Mouse (Mus musculus) E14TG2a.4 (cell line): ENCODE measurements around the gene Rplp0.
"Not testable (repeated sequence)": the region's sequence is repeated elsewhere in the genome, so short reads cannot be mapped to it uniquely, and the experiment has no call there.

Source experiments
- H3K27me3 ChIP-seq: 2 replicates; pipeline ENCODE4 v1.6.1; 2014; ENCODE audit warnings: low read length, control low read depth; ENCODE audit not compliant: insufficient read depth
- H3K36me3 ChIP-seq: 2 replicates; pipeline ENCODE4 v1.6.1; 2014; ENCODE audit warnings: low read length, control low read depth; ENCODE audit not compliant: insufficient read depth
- H3K4me1 ChIP-seq: replicated peaks from 2 replicates; pipeline ENCODE4 v1.6.1; 2014; ENCODE audit warnings: low read depth, low read length, control low read depth
- H3K4me3 ChIP-seq: replicated peaks from 2 replicates; pipeline ENCODE4 v1.5.1; 2014; ENCODE audit warnings: mild to moderate bottlenecking, low read length
- H3K9me3 ChIP-seq: 2 replicates; pipeline ENCODE4 v1.6.1; 2014; ENCODE audit warnings: low read length, control low read depth
- CTCF ChIP-seq: conservative IDR thresholded peaks from 2 replicates; pipeline ENCODE4 v1.5.1; 2014; ENCODE audit warnings: low read length
- NANOG ChIP-seq: IDR thresholded peaks from 2 replicates; pipeline ENCODE4 v1.6.1; 2014; ENCODE audit warnings: borderline replicate concordance, low read length, mixed read lengths
- POU5F1 ChIP-seq: IDR thresholded peaks from 2 replicates; pipeline ENCODE4 v1.6.1; 2014; ENCODE audit warnings: low read length, borderline replicate concordance

Gene Rplp0

GRCm38 (mm10) chr5:115516081-115516907 is 43.0 kb upstream of the Rplp0 start:
- peak overlapping the region; percentile 69 for H3K4me3 ChIP-seq
- H3K9me3 ChIP-seq = no peaks in the 10 kb centered on the region
- H3K36me3 ChIP-seq = no peaks in the 10 kb centered on the region; the same call in 1 of the 2 replicates
- peaks cover 64% of the 10 kb centered on the region for H3K4me1 ChIP-seq
- TF ChIP-seq POU5F1 (no peak), CTCF (no peak), NANOG (no peak)
- H3K27me3 ChIP-seq = no peaks in the 10 kb centered on the region

- TF ChIP-seq POU5F1 (no peak), NANOG (no peak), CTCF (no peak)
- H3K27me3 ChIP-seq = no peaks in the 10 kb centered on the region
- H3K4me1 ChIP-seq = peaks cover 65% of the 10 kb centered on the region
These were observed 42.4 kb upstream of the Rplp0 start for GRCm38 (mm10) chr5:115516908-115517307.

GRCm38 (mm10) chr5:115517501-115517900 is 41.8 kb upstream of the Rplp0 start:
- TF ChIP-seq CTCF = no peak
- no peak for TF ChIP-seq NANOG
- TF ChIP-seq POU5F1 = no peak
- H3K4me3 ChIP-seq = no peak overlapping the region
- no peaks in the 10 kb centered on the region for H3K27me3 ChIP-seq
- peaks cover 65% of the 10 kb centered on the region for H3K4me1 ChIP-seq
- H3K9me3 ChIP-seq = no peaks in the 10 kb centered on the region
- no peaks in the 10 kb centered on the region; the same call in 1 of the 2 replicates for H3K36me3 ChIP-seq

More at GRCm38 (mm10) chr5:115516908-115517307, 42.4 kb upstream of the Rplp0 start:
- Histone ChIP-seq H3K9me3 (no peaks in the 10 kb centered on the region), H3K4me3 (peak overlapping the region; percentile 69), H3K36me3 (no peaks in the 10 kb centered on the region; the same call in 1 of the 2 replicates)

- H3K4me3 ChIP-seq, H3K27me3 ChIP-seq, H3K9me3 ChIP-seq, H3K36me3 ChIP-seq: not testable (repeated sequence)
- H3K4me1 ChIP-seq = peaks cover 66% of the 10 kb centered on the region
These were observed 41.1 kb upstream of the Rplp0 start for GRCm38 (mm10) chr5:115518214-115518613.

- TF ChIP-seq CTCF (no peak), POU5F1 (no peak), NANOG (no peak)
- Histone ChIP-seq H3K4me3 (peak overlapping the region; percentile 61), H3K4me1 (peaks cover 67% of the 10 kb centered on the region), H3K27me3 (no peaks in the 10 kb centered on the region), H3K36me3 (peaks cover 2% of the 10 kb centered on the region; the same call in 1 of the 2 replicates), H3K9me3 (no peaks in the 10 kb centered on the region)
These were observed 38.9 kb upstream of the Rplp0 start for GRCm38 (mm10) chr5:115520325-115520869.

- Histone ChIP-seq H3K4me1 (peaks cover 76% of the 10 kb centered on the region), H3K4me3 (peak overlapping the region; percentile 29)
- no peak for TF ChIP-seq NANOG
- no peak for TF ChIP-seq CTCF
These were observed 37.5 kb upstream of the Rplp0 start for GRCm38 (mm10) chr5:115521553-115522461.

GRCm38 (mm10) chr5:115522531-115522930 is 36.7 kb upstream of the Rplp0 start:
- Histone ChIP-seq H3K9me3 (no peaks in the 10 kb centered on the region), H3K4me3 (peak overlapping the region; percentile 2; the same call in 1 of the 2 replicates), H3K4me1 (peaks cover 76% of the 10 kb centered on the region), H3K27me3 (no peaks in the 10 kb centered on the region), H3K36me3 (peaks cover 2% of the 10 kb centered on the region; the same call in 1 of the 2 replicates)
- TF ChIP-seq POU5F1 (no peak), CTCF (no peak), NANOG (no peak)

More at GRCm38 (mm10) chr5:115521553-115522461, 37.5 kb upstream of the Rplp0 start:
- no peaks in the 10 kb centered on the region for H3K27me3 ChIP-seq
- no peaks in the 10 kb centered on the region for H3K9me3 ChIP-seq
- H3K36me3 ChIP-seq = peaks cover 2% of the 10 kb centered on the region; the same call in 1 of the 2 replicates

- peaks cover 79% of the 10 kb centered on the region for H3K4me1 ChIP-seq
- H3K27me3 ChIP-seq = no peaks in the 10 kb centered on the region
- no peaks in the 10 kb centered on the region for H3K9me3 ChIP-seq
- TF ChIP-seq NANOG (no peak), CTCF (no peak), POU5F1 (no peak)
- peaks cover 2% of the 10 kb centered on the region; the same call in 1 of the 2 replicates for H3K36me3 ChIP-seq
- peak overlapping the region; percentile 2; the same call in 1 of the 2 replicates for H3K4me3 ChIP-seq
These were observed 36.2 kb upstream of the Rplp0 start for GRCm38 (mm10) chr5:115522981-115523499.
